Mouse (Mus musculus) intestine, postnatal 0 days (tissue): ENCODE results near the gene Dnah12. TPM values are rescaled to one million over a fixed set of nuclear protein-coding genes. Genes with fewer than 3 reads are reported as not detected.
"Not testable (repeated sequence)": the region's sequence is repeated elsewhere in the genome, so short reads cannot be mapped to it uniquely, and the experiment has no call there.

Experiments
- ATAC-seq: fragments of 200-750 bp; cut with Nextera tagmentation; 2 replicates; pipeline ENCODE4 v1.8.0; 2017; ENCODE audit warnings: mild to moderate bottlenecking, moderate TSS enrichment, moderate library complexity
- H3K27ac ChIP-seq: fragments of 300-500 bp; sonication (generic); 2 replicates; pipeline ENCODE4 v1.5.1; 2014; ENCODE audit warnings: mild to moderate bottlenecking, low read depth, low read length, moderate library complexity
- H3K27me3 ChIP-seq: fragments of 300-500 bp; sonication (generic); replicated peaks from 2 replicates; pipeline ENCODE4 v1.6.1; 2014; ENCODE audit warnings: low read length, mixed read lengths; ENCODE audit not compliant: control insufficient read depth, insufficient read depth
- H3K36me3 ChIP-seq: fragments of 300-500 bp; sonication (generic); 2 replicates; pipeline ENCODE4 v1.6.1; 2014; ENCODE audit warnings: mild to moderate bottlenecking, moderate library complexity; ENCODE audit not compliant: control insufficient read depth, insufficient read depth
- H3K4me1 ChIP-seq: fragments of 300-500 bp; sonication (generic); replicated peaks from 2 replicates; pipeline ENCODE4 v1.6.1; 2014; ENCODE audit warnings: antibody characterized with exemption, low read length, mixed read lengths; ENCODE audit not compliant: control insufficient read depth, insufficient read depth
- H3K4me2 ChIP-seq: fragments of 300-500 bp; sonication (generic); replicated peaks from 2 replicates; pipeline ENCODE4 v1.6.1; 2014; ENCODE audit warnings: low read depth, mild to moderate bottlenecking, moderate library complexity
- H3K4me3 ChIP-seq: fragments of 300-500 bp; sonication (generic); 2 replicates; pipeline ENCODE4 v1.5.1; 2014; ENCODE audit warnings: low read depth, low read length
- H3K9ac ChIP-seq: fragments of 300-500 bp; sonication (generic); 2 replicates; pipeline ENCODE4 v1.6.1; 2014; ENCODE audit warnings: mild to moderate bottlenecking, low read depth, low read length
- H3K9me3 ChIP-seq: fragments of 300-500 bp; sonication (generic); 2 replicates; pipeline ENCODE4 v1.6.1; 2016; ENCODE audit warnings: mixed run types; ENCODE audit not compliant: control insufficient read depth
- CTCF ChIP-seq: sonication (generic); IDR thresholded peaks from 2 replicates; pipeline ENCODE4 v1.5.1; 2016; ENCODE audit warnings: low read depth, mild to moderate bottlenecking, control low read depth, antibody characterized with exemption, moderate library complexity
- WGBS: fragments of 180-500 bp; shearing (Covaris S2); extraction: QIAGEN DNeasy Blood & Tissue Kit; methylation state at CpG from one replicate; pipeline ENCODE4 v1.1.7; 2014; 5-methylcytosine and 5-hydroxymethylcytosine counted together
- polyA plus RNA-seq: library from polyadenylated mRNA; unstranded; fragments of >200 nt; fragmentation: Nextera tagmentation; extraction: Ambion mirVana; gene quantifications from 2 replicates; pipeline ENCODE4 v1.2.1, GENCODE M21; 2015

Gene Dnah12
- polyA plus RNA-seq, 1 experiment from 2014 or later = 0.05 TPM

DNA sequence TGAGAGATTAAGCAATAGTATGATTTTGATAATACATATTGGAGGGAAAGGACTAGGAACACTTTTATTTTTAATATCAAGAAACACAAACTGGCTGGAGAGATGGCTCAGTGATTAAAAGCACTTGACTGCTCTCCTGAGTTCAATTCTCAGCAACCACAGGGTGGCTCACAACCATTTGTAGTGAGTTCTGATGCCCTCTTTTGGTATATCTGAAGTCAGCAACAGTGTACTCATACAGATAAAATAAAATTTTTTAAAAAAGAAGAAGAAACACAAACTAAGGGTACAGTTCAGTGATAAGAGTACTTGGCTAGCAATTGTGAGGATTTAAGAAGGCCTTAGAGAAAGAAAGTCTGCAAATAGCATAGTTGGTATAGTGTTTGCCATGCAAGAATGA lies 22.1 kb upstream of the Dnah12 start:
- Histone ChIP-seq H3K4me3 (no peak overlapping the region), H3K36me3 (peaks cover 2% of the 10 kb centered on the region; the same call in 1 of the 2 replicates), H3K4me1 (peaks cover 5% of the 10 kb centered on the region; the same call in 1 of the 2 replicates), H3K4me2 (no peak overlapping the region), H3K9me3 (no peaks in the 10 kb centered on the region), H3K27me3 (no peaks in the 10 kb centered on the region), H3K27ac (no peak overlapping the region), H3K9ac (no peak overlapping the region)
- no peak for ATAC-seq
- TF ChIP-seq CTCF = peak; percentile 22; the same call in 1 of the 2 replicates

- H3K4me2 ChIP-seq = peak overlapping the region; percentile 32; the same call in 1 of the 2 replicates
- not testable (repeated sequence) for H3K4me3 ChIP-seq, H3K4me1 ChIP-seq, H3K9ac ChIP-seq, H3K9me3 ChIP-seq, H3K36me3 ChIP-seq, H3K27me3 ChIP-seq, ATAC-seq, H3K27ac ChIP-seq
- 59% methylated on average over 17 of the region's 17 CpGs for WGBS
Observed at GRCm38 (mm10) chr14:26671870-26672615, 21.0 kb upstream of the Dnah12 start.

DNA sequence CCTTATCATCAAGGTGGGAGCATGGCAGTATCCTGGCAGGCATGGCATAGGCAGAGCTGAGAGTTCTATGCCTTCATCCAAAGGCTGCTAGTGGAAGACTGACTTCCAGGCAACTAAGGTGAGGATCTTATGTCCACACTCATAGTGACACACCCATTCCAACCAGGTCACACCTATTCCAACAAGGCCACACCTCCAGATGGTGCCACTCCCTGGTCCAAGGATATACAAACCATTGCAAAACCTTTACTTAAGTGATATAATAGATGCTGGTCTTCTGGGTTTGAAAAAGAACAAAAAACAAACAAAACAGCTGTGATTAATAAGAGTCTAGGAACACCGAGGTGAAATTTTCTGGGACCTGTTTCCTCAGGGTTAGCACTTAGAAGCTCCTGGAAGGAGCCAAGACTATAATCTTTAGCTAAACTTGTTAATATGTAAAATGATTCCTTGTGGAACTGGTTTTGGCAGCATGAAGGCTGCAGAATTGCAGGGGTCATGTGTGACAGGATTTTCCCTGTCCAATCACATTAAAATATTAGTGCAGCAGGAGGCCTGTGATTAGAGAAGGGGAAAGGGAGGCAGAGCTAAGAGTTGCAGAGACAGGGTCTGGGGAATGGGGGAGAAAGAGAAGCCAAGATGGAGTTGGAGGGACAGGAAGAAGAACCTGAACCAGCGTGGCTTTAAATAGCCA lies 18.5 kb upstream of the Dnah12 start:
- H3K4me1 ChIP-seq, H3K27ac ChIP-seq, H3K4me3 ChIP-seq, ATAC-seq, H3K4me2 ChIP-seq, H3K9me3 ChIP-seq, H3K9ac ChIP-seq, H3K27me3 ChIP-seq, H3K36me3 ChIP-seq: not testable (repeated sequence)
- 64% methylated on average over 2 of the region's 2 CpGs for WGBS

- no peak overlapping the region for H3K4me3 ChIP-seq
- no peak overlapping the region for H3K9ac ChIP-seq
- H3K9me3 ChIP-seq = no peaks in the 10 kb centered on the region
- H3K4me1 ChIP-seq = 0 out of 2 replicates have a peak, but pooled peaks cover 4% of the 10 kb centered on the region
- whole genome bisulfite sequencing = 22% methylated on average over 12 of the region's 12 CpGs
- H3K27me3 ChIP-seq = no peaks in the 10 kb centered on the region
- H3K27ac ChIP-seq = no peak overlapping the region
- ATAC-seq = no peak
- no peak overlapping the region for H3K4me2 ChIP-seq
- peak; percentile 55 for TF ChIP-seq CTCF
- H3K36me3 ChIP-seq = no peaks in the 10 kb centered on the region
Observed at GRCm38 (mm10) chr14:26675371-26675770, 17.7 kb upstream of the Dnah12 start.

- Histone ChIP-seq H3K4me1 (no peaks in the 10 kb centered on the region), H3K27ac (no peak overlapping the region), H3K36me3 (no peaks in the 10 kb centered on the region), H3K27me3 (no peaks in the 10 kb centered on the region), H3K4me3 (no peak overlapping the region), H3K9me3 (no peaks in the 10 kb centered on the region), H3K4me2 (no peak overlapping the region), H3K9ac (no peak overlapping the region)
- no peak for TF ChIP-seq CTCF
- 75% methylated on average over 5 of the region's 5 CpGs for WGBS
- no peak for ATAC-seq
Observed at GRCm38 (mm10) chr14:26675791-26676190, 17.3 kb upstream of the Dnah12 start.

DNA sequence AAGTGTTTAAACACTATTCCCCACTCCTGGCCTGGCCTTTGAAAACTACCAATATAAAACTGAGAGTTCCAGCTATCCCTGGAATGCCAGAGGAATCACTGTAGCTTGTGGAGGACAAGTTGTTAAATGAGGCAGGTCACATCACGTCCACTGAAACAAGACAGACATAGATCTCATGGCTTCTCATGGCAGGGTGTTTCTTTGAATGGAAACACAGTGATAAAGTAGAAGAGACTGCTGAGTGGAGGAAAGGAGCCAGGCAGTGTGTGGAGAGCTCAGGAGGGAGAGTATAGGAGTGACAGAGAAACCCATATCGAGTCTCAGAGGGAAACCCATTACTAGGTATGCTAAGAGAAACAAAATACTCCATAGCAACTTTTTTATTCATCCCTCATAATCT lies 2.3 kb upstream of the Dnah12 start:
- no peaks in the 10 kb centered on the region for H3K36me3 ChIP-seq
- no peaks in the 10 kb centered on the region for H3K27me3 ChIP-seq
- no peak for TF ChIP-seq CTCF
- no peak overlapping the region for H3K9ac ChIP-seq
- no peaks in the 10 kb centered on the region for H3K9me3 ChIP-seq
- H3K27ac ChIP-seq = no peak overlapping the region
- H3K4me2 ChIP-seq = no peak overlapping the region
- no peak overlapping the region for H3K4me3 ChIP-seq
- 50% methylated on average over 2 of the region's 2 CpGs for WGBS
- no peaks in the 10 kb centered on the region for H3K4me1 ChIP-seq
- no peak for ATAC-seq
